Mouse (Mus musculus): ENCODE data around the gene Krt13.

DNA sequence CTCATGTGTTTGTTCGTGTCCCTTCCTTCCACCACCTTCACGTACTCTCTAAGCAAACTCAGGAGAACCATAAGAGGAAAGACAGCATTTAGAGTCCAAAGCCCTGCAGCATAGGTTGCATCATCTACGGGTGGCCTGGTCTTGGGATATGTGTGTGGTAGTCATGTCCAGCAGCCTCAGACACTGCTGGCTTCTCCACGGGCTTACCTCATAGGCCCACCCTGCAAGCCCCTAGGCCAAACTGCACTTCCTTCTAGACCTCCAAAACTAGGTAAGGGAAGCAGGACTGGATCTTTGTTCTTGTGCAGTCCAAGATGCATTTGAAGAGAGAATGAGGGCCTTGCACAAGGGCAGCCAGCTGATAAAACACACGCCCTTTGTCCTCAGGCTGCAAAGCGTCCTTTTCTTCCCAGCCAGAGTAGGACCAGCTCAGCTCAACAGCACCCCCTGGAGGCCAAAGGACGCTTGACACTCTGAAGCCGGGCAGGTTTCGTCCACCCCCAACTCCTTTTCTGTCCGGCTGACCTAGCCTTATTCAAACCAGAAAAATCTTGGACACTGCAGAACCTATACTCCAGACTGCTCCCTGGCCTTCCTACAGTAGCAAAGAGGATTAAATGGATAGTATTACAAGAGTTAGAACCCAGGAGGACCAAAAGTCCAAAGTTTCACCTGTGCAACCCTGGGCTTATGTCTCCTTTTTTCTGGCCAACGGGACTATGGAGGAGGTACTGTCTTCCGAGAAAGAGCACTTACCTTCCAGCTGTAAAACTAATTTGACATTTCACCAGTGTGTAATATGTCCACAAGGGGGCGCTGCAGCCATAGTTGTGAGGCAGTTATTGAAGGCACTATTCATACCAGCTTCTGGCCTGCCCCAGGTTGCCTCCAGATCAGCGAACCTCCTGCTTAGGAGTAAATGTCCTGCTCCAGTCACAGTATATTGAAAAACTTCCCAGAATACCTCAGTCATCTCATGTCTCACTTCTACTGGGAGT, 47.7 kb upstream of the Krt13 start:
- TF ChIP-seq CTCF (IDR thresholded peaks at IDR 0.05; ENCODE audit: low read depth) = peak; percentile 90
- TF ChIP-seq EP300 (IDR thresholded peaks at IDR 0.05; ENCODE audit: low read depth) = no peak

All from liver, embryonic 14.5 days (tissue).